Mouse (Mus musculus) embryonic facial prominence, embryonic 15.5 days (tissue): ENCODE results near the gene B4galt2. TPM values are rescaled to one million over a fixed set of nuclear protein-coding genes. Genes with fewer than 3 reads are reported as not detected.

Source experiments
- ATAC-seq: fragments of 200-750 bp; cut with Nextera tagmentation; 2 replicates; pipeline ENCODE4 v1.8.0; 2017; ENCODE audit warnings: low read depth, moderate TSS enrichment; ENCODE audit not compliant: insufficient number of reproducible peaks, low FRiP score, low TSS enrichment
- H3K27ac ChIP-seq: fragments of 300-500 bp; sonication (generic); replicated peaks from 2 replicates; pipeline ENCODE4 v1.5.1; 2015; ENCODE audit warnings: mild to moderate bottlenecking, inconsistent platforms
- H3K27me3 ChIP-seq: fragments of 300-500 bp; sonication (generic); 2 replicates; pipeline ENCODE4 v1.6.1; 2015; ENCODE audit warnings: inconsistent platforms
- H3K36me3 ChIP-seq: fragments of 300-500 bp; sonication (generic); 2 replicates; pipeline ENCODE4 v1.6.1; 2015; ENCODE audit warnings: mild to moderate bottlenecking, inconsistent platforms
- H3K4me1 ChIP-seq: fragments of 300-500 bp; sonication (generic); 2 replicates; pipeline ENCODE4 v1.6.1; 2015; ENCODE audit warnings: inconsistent platforms
- H3K4me2 ChIP-seq: fragments of 300-500 bp; sonication (generic); replicated peaks from 2 replicates; pipeline ENCODE4 v1.6.1; 2015; ENCODE audit warnings: mild to moderate bottlenecking, inconsistent platforms
- H3K4me3 ChIP-seq: fragments of 300-500 bp; sonication (generic); replicated peaks from 2 replicates; pipeline ENCODE4 v1.5.1; 2015; ENCODE audit warnings: mild to moderate bottlenecking, inconsistent platforms
- H3K9ac ChIP-seq: fragments of 300-500 bp; sonication (generic); 2 replicates; pipeline ENCODE4 v1.6.1; 2015; ENCODE audit warnings: inconsistent platforms
- H3K9me3 ChIP-seq: fragments of 300-500 bp; sonication (generic); replicated peaks from 2 replicates; pipeline ENCODE4 v1.6.1; 2016; ENCODE audit warnings: inconsistent platforms
- WGBS: fragments of 180-500 bp; shearing (Covaris S2); methylation state at CpG from one replicate; pipeline ENCODE4 v1.1.7; 2015; 5-methylcytosine and 5-hydroxymethylcytosine counted together
- polyA plus RNA-seq: library from polyadenylated mRNA; unstranded; fragments of >200 nt; fragmentation: Nextera tagmentation; extraction: Ambion mirVana; gene quantifications from 2 replicates; pipeline ENCODE4 v1.2.1, GENCODE M21; 2015

Gene B4galt2
- polyA plus RNA-seq, 1 experiment from 2014 or later, result 32.0 TPM

- Histone ChIP-seq H3K4me3 (no peak overlapping the region), H3K27ac (no peak overlapping the region)
- 72% methylated on average over 17 of the region's 17 CpGs for WGBS
Measured at GRCm38 (mm10) chr4:117849063-117849462, 34.2 kb downstream of the B4galt2 start.

GRCm38 (mm10) chr4:117847011-117847410 lies 36.3 kb downstream of the B4galt2 start:
- H3K4me2 ChIP-seq, result no peak overlapping the region
- H3K4me1 ChIP-seq, result 0 out of 2 replicates have a peak, but pooled peaks cover 3% of the 10 kb centered on the region
- no peaks in the 10 kb centered on the region for H3K9me3 ChIP-seq
- WGBS, result 49% methylated on average over 2 of the region's 2 CpGs
- H3K27ac ChIP-seq, result no peak overlapping the region
- no peak overlapping the region for H3K9ac ChIP-seq
- no peaks in the 10 kb centered on the region for H3K36me3 ChIP-seq
- no peak for ATAC-seq
- no peak overlapping the region for H3K4me3 ChIP-seq
- H3K27me3 ChIP-seq, result no peaks in the 10 kb centered on the region

More at GRCm38 (mm10) chr4:117849063-117849462, 34.2 kb downstream of the B4galt2 start:
- ATAC-seq, result no peak
- no peaks in the 10 kb centered on the region for H3K27me3 ChIP-seq
- no peaks in the 10 kb centered on the region for H3K9me3 ChIP-seq
- H3K4me2 ChIP-seq, result no peak overlapping the region
- H3K4me1 ChIP-seq, result 0 out of 2 replicates have a peak, but pooled peaks cover 3% of the 10 kb centered on the region
- no peaks in the 10 kb centered on the region for H3K36me3 ChIP-seq
- no peak overlapping the region for H3K9ac ChIP-seq

GRCm38 (mm10) chr4:117846261-117846660 lies 37.0 kb downstream of the B4galt2 start:
- Histone ChIP-seq H3K27ac (no peak overlapping the region), H3K4me1 (0 out of 2 replicates have a peak, but pooled peaks cover 3% of the 10 kb centered on the region), H3K27me3 (no peaks in the 10 kb centered on the region), H3K9ac (no peak overlapping the region), H3K4me3 (no peak overlapping the region), H3K36me3 (no peaks in the 10 kb centered on the region), H3K9me3 (no peaks in the 10 kb centered on the region), H3K4me2 (no peak overlapping the region)
- WGBS, result 95% methylated on average over 4 of the region's 4 CpGs
- ATAC-seq, result no peak

GRCm38 (mm10) chr4:117845316-117845715 lies 38.0 kb downstream of the B4galt2 start:
- Histone ChIP-seq H3K4me2 (no peak overlapping the region), H3K4me1 (no peaks in the 10 kb centered on the region), H3K9ac (no peak overlapping the region), H3K4me3 (no peak overlapping the region), H3K9me3 (no peaks in the 10 kb centered on the region), H3K27ac (no peak overlapping the region), H3K36me3 (no peaks in the 10 kb centered on the region), H3K27me3 (no peaks in the 10 kb centered on the region)
- 73% methylated on average over 11 of the region's 11 CpGs for WGBS
- no peak for ATAC-seq

- H3K36me3 ChIP-seq, result no peaks in the 10 kb centered on the region
- no peak for ATAC-seq
- no peak overlapping the region for H3K27ac ChIP-seq
- H3K27me3 ChIP-seq, result no peaks in the 10 kb centered on the region
- no peaks in the 10 kb centered on the region for H3K4me1 ChIP-seq
- 84% methylated on average over 5 of the region's 5 CpGs for WGBS
- H3K9me3 ChIP-seq, result no peaks in the 10 kb centered on the region
- no peak overlapping the region for H3K4me2 ChIP-seq
- no peak overlapping the region for H3K4me3 ChIP-seq
- no peak overlapping the region for H3K9ac ChIP-seq
Measured at GRCm38 (mm10) chr4:117844467-117844866, 38.8 kb downstream of the B4galt2 start.

GRCm38 (mm10) chr4:117843101-117843500 lies 40.2 kb downstream of the B4galt2 start:
- no peaks in the 10 kb centered on the region for H3K36me3 ChIP-seq
- H3K4me1 ChIP-seq, result no peaks in the 10 kb centered on the region
- H3K9me3 ChIP-seq, result no peaks in the 10 kb centered on the region
- no peak for ATAC-seq
- H3K27ac ChIP-seq, result no peak overlapping the region
- no peak overlapping the region for H3K4me3 ChIP-seq
- H3K27me3 ChIP-seq, result no peaks in the 10 kb centered on the region
- no peak overlapping the region for H3K9ac ChIP-seq
- H3K4me2 ChIP-seq, result no peak overlapping the region
- WGBS, result 88% methylated on average over 5 of the region's 5 CpGs

- Histone ChIP-seq H3K9ac (no peak overlapping the region), H3K4me1 (peaks cover 10% of the 10 kb centered on the region), H3K36me3 (no peaks in the 10 kb centered on the region), H3K9me3 (no peaks in the 10 kb centered on the region), H3K27me3 (no peaks in the 10 kb centered on the region), H3K27ac (no peak overlapping the region), H3K4me3 (no peak overlapping the region), H3K4me2 (no peak overlapping the region)
- no peak for ATAC-seq
- 82% methylated on average over 3 of the region's 3 CpGs for WGBS
Measured at GRCm38 (mm10) chr4:117841566-117841965, 41.7 kb downstream of the B4galt2 start.

GRCm38 (mm10) chr4:117840821-117841220 lies 42.5 kb downstream of the B4galt2 start:
- Histone ChIP-seq H3K4me3 (no peak overlapping the region), H3K27me3 (no peaks in the 10 kb centered on the region), H3K9me3 (no peaks in the 10 kb centered on the region), H3K36me3 (no peaks in the 10 kb centered on the region), H3K9ac (no peak overlapping the region), H3K4me2 (no peak overlapping the region), H3K4me1 (peaks cover 10% of the 10 kb centered on the region), H3K27ac (no peak overlapping the region)
- ATAC-seq, result no peak
- 91% methylated on average over 5 of the region's 5 CpGs for WGBS

GRCm38 (mm10) chr4:117839366-117839765 lies 43.9 kb downstream of the B4galt2 start:
- H3K9me3 ChIP-seq, result no peaks in the 10 kb centered on the region
- H3K27ac ChIP-seq, result no peak overlapping the region
- no peak for ATAC-seq
- no peak overlapping the region for H3K4me3 ChIP-seq
- no peaks in the 10 kb centered on the region for H3K36me3 ChIP-seq
- no peak overlapping the region for H3K9ac ChIP-seq
- WGBS, result 72% methylated on average over 6 of the region's 6 CpGs
- no peak overlapping the region for H3K4me2 ChIP-seq
- no peaks in the 10 kb centered on the region for H3K27me3 ChIP-seq
- peaks cover 16% of the 10 kb centered on the region for H3K4me1 ChIP-seq

GRCm38 (mm10) chr4:117837271-117837670 lies 46.0 kb downstream of the B4galt2 start:
- Histone ChIP-seq H3K9ac (no peak overlapping the region), H3K36me3 (no peaks in the 10 kb centered on the region), H3K4me1 (peaks cover 16% of the 10 kb centered on the region), H3K9me3 (no peaks in the 10 kb centered on the region), H3K4me3 (no peak overlapping the region), H3K27ac (no peak overlapping the region), H3K4me2 (no peak overlapping the region), H3K27me3 (no peaks in the 10 kb centered on the region)
- 73% methylated on average over 4 of the region's 4 CpGs for WGBS
- ATAC-seq, result no peak

GRCm38 (mm10) chr4:117836204-117836767 lies 47.0 kb downstream of the B4galt2 start:
- peak; percentile 90 for ATAC-seq
- Histone ChIP-seq H3K4me3 (peak overlapping the region; percentile 83), H3K9ac (peak overlapping the region; percentile 74), H3K4me2 (peak overlapping the region; percentile 97), H3K36me3 (no peaks in the 10 kb centered on the region), H3K27me3 (no peaks in the 10 kb centered on the region), H3K27ac (peak overlapping the region; percentile 90), H3K4me1 (peaks cover 25% of the 10 kb centered on the region), H3K9me3 (no peaks in the 10 kb centered on the region)
- under 1% methylated on average over 48 of the region's 48 CpGs for WGBS

- Histone ChIP-seq H3K36me3 (no peaks in the 10 kb centered on the region), H3K9me3 (no peaks in the 10 kb centered on the region), H3K4me3 (peak overlapping the region; percentile 83), H3K9ac (peak overlapping the region; percentile 74), H3K27ac (peak overlapping the region; percentile 90), H3K4me2 (peak overlapping the region; percentile 97), H3K27me3 (no peaks in the 10 kb centered on the region), H3K4me1 (peaks cover 25% of the 10 kb centered on the region)
- under 1% methylated on average over 60 of the region's 60 CpGs for WGBS
- peak; percentile 12; the same call in 1 of the 2 replicates for ATAC-seq
Measured at GRCm38 (mm10) chr4:117835531-117836111, 47.7 kb downstream of the B4galt2 start.
